Mouse (Mus musculus): ENCODE data around the gene Gm11639. TPM values are rescaled to one million over a fixed set of nuclear protein-coding genes. Genes with fewer than 3 reads are reported as not detected.

The Gm11639 gene
- polyA plus RNA-seq, 1 experiment, result not detected

GRCm38 (mm10) chr11:104952349-104952748 is 266.8 kb downstream of the Gm11639 start:
- Histone ChIP-seq H3K9me3 (no peaks in the 10 kb centered on the region), H3K4me1 (no peaks in the 10 kb centered on the region), H3K27me3 (replicated peaks) (peaks cover 2% of the 10 kb centered on the region), H3K4me3 (replicated peaks) (no peak overlapping the region), H3K36me3 (replicated peaks; ENCODE audit: low read length) (no peaks in the 10 kb centered on the region)
- TF ChIP-seq FLI1 (IDR thresholded peaks at IDR 0.05; ENCODE audit: low read length) (no peak), GATA1 (IDR thresholded peaks at IDR 0.05; ENCODE audit: borderline replicate concordance, low read length) (no peak)

DNA sequence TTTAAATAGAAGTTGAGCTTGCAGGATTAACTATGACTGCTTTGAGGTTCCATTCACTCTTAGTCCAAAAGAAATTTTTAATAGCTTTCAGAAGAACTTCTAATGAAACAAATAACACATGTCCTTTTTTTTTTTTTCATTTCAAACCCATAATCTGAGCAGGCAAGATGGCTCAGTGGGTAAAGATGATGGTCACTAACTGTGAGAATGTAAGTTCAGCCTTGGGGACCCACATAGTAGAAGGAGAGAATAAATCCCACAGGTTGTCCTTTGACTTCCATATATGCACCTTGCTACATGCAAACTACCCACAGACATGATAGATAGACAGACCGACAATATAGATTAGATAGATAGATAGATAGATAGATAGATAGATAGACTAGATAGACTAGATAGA is 282.4 kb downstream of the Gm11639 start:
- no peaks in the 10 kb centered on the region for H3K36me3 ChIP-seq (replicated peaks; ENCODE audit: low read length)
- H3K27me3 ChIP-seq (replicated peaks), result peaks cover 2% of the 10 kb centered on the region
- no peak overlapping the region for H3K4me3 ChIP-seq (replicated peaks)
- TF ChIP-seq FLI1 (IDR thresholded peaks at IDR 0.05; ENCODE audit: low read length) (no peak), GATA1 (IDR thresholded peaks at IDR 0.05; ENCODE audit: borderline replicate concordance, low read length) (no peak)
- H3K9me3 ChIP-seq, result no peaks in the 10 kb centered on the region
- no peaks in the 10 kb centered on the region for H3K4me1 ChIP-seq

GRCm38 (mm10) chr11:104968388-104968787 is 282.9 kb downstream of the Gm11639 start:
- H3K36me3 ChIP-seq (replicated peaks; ENCODE audit: low read length), result no peaks in the 10 kb centered on the region
- TF ChIP-seq GATA1 (IDR thresholded peaks at IDR 0.05; ENCODE audit: borderline replicate concordance, low read length) (peak; percentile 97), FLI1 (IDR thresholded peaks at IDR 0.05; ENCODE audit: low read length) (no peak)
- H3K4me3 ChIP-seq (replicated peaks), result no peak overlapping the region
- no peaks in the 10 kb centered on the region for H3K9me3 ChIP-seq
- H3K4me1 ChIP-seq, result no peaks in the 10 kb centered on the region
- peaks cover 2% of the 10 kb centered on the region for H3K27me3 ChIP-seq (replicated peaks)

DNA sequence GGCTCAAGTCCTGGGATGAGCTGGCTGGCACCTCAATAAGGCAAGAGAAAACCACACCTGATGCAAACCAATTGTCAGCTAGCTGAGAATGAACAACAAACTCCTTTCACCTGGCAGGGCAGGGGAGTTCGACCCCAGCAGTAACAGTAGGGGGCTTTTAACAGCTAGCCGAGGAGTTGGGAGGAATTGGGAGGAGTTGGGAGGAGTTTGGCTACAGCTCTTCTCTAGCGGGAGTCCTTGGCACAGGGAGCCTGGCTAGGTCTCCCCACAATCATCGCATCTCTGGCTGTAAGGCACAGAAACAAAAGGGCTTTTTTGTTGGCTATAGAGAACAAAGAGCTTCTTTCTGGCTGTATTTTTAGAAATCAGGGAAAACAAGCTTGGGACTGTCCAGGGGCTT is 285.8 kb downstream of the Gm11639 start:
- no peaks in the 10 kb centered on the region for H3K36me3 ChIP-seq (replicated peaks; ENCODE audit: low read length)
- H3K9me3 ChIP-seq, result no peaks in the 10 kb centered on the region
- no peak for TF ChIP-seq GATA1 (IDR thresholded peaks at IDR 0.05; ENCODE audit: borderline replicate concordance, low read length)
- H3K27me3 ChIP-seq (replicated peaks), result peaks cover 4% of the 10 kb centered on the region
- no peaks in the 10 kb centered on the region for H3K4me1 ChIP-seq
- H3K4me3 ChIP-seq (replicated peaks), result no peak overlapping the region

GRCm38 (mm10) chr11:104972480-104972879 is 287.0 kb downstream of the Gm11639 start:
- H3K36me3 ChIP-seq (replicated peaks; ENCODE audit: low read length), result no peaks in the 10 kb centered on the region
- no peaks in the 10 kb centered on the region for H3K9me3 ChIP-seq
- peaks cover 4% of the 10 kb centered on the region for H3K27me3 ChIP-seq (replicated peaks)
- no peak overlapping the region for H3K4me3 ChIP-seq (replicated peaks)
- TF ChIP-seq GATA1 (IDR thresholded peaks at IDR 0.05; ENCODE audit: borderline replicate concordance, low read length) (no peak), FLI1 (IDR thresholded peaks at IDR 0.05; ENCODE audit: low read length) (no peak)
- H3K4me1 ChIP-seq, result no peaks in the 10 kb centered on the region

DNA sequence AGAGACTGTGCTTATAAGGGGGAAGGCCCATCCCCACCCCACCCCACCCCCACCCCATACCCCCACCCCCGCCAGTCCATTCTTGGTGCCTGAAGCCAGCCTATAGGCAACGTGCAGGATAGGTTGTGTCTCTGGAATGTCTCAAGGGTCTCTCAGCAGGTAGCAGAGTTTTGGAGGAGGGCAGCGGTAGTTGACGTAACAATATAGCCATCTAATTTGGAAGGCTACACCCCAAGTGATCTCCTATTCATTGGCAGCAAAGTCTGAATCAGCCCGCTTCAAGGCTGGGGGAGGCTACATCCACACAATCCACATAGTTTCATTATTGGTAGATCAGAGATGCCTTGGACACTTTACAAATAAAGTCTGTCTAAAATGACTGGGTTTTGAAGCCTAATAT is 292.5 kb downstream of the Gm11639 start:
- no peaks in the 10 kb centered on the region for H3K36me3 ChIP-seq (replicated peaks; ENCODE audit: low read length)
- no peak overlapping the region for H3K4me3 ChIP-seq (replicated peaks)
- no peak for TF ChIP-seq FLI1 (IDR thresholded peaks at IDR 0.05; ENCODE audit: low read length)
- TF ChIP-seq GATA1 (IDR thresholded peaks at IDR 0.05; ENCODE audit: borderline replicate concordance, low read length), result no peak
- peaks cover 2% of the 10 kb centered on the region for H3K27me3 ChIP-seq (replicated peaks)
- no peaks in the 10 kb centered on the region for H3K4me1 ChIP-seq
- no peaks in the 10 kb centered on the region for H3K9me3 ChIP-seq

DNA sequence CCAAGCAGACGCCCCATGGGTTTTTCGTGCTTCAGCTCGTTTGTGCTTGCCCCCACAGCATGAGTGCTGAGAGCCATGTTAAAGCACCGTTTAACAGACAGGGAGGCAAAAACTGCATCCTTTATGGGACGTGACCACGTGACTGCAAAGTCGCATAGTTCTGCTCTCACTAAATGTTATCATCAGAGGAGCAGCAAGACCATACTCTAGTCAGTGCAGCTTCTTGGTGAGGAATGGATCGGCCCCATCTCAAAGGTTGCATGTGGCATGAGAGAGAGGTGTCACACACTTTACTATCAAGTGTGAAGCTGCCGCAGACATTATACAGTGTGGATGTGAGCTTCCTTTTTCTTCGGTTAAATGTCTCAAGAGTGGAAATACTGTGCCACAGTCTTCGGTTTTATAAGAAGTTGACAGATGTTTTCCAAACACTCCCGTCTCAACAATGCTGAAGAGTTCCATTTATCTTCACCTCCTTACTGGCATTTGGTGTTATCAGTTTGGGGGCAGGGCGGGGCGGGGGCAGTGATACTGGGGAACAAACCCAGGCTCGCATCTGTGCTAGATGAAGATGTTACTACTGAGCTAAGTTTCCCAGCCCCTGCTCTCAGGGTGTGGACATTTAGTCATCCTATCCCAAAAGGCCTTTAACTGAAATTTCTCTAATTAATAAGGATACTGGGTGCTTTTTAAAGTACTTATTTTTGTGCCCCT is 296.0 kb downstream of the Gm11639 start:
- no peaks in the 10 kb centered on the region for H3K36me3 ChIP-seq (replicated peaks; ENCODE audit: low read length)
- no peaks in the 10 kb centered on the region for H3K9me3 ChIP-seq
- H3K4me3 ChIP-seq (replicated peaks), result no peak overlapping the region
- no peaks in the 10 kb centered on the region for H3K27me3 ChIP-seq (replicated peaks)
- no peak for TF ChIP-seq FLI1 (IDR thresholded peaks at IDR 0.05; ENCODE audit: low read length)
- no peak for TF ChIP-seq GATA1 (IDR thresholded peaks at IDR 0.05; ENCODE audit: borderline replicate concordance, low read length)
- no peaks in the 10 kb centered on the region for H3K4me1 ChIP-seq

GRCm38 (mm10) chr11:105009232-105009631 is 323.7 kb downstream of the Gm11639 start:
- Histone ChIP-seq H3K27me3 (replicated peaks) (peaks cover 4% of the 10 kb centered on the region), H3K9me3 (no peaks in the 10 kb centered on the region), H3K4me1 (no peaks in the 10 kb centered on the region), H3K36me3 (replicated peaks; ENCODE audit: low read length) (no peaks in the 10 kb centered on the region), H3K4me3 (replicated peaks) (no peak overlapping the region)
- TF ChIP-seq FLI1 (IDR thresholded peaks at IDR 0.05; ENCODE audit: low read length), result no peak
- no peak for TF ChIP-seq GATA1 (IDR thresholded peaks at IDR 0.05; ENCODE audit: borderline replicate concordance, low read length)

GRCm38 (mm10) chr11:105021071-105021470 is 335.6 kb downstream of the Gm11639 start:
- Histone ChIP-seq H3K27me3 (replicated peaks) (peaks cover 8% of the 10 kb centered on the region), H3K4me1 (no peaks in the 10 kb centered on the region), H3K36me3 (replicated peaks; ENCODE audit: low read length) (no peaks in the 10 kb centered on the region), H3K4me3 (replicated peaks) (no peak overlapping the region), H3K9me3 (no peaks in the 10 kb centered on the region)
- no peak for TF ChIP-seq GATA1 (IDR thresholded peaks at IDR 0.05; ENCODE audit: borderline replicate concordance, low read length)
- TF ChIP-seq FLI1 (IDR thresholded peaks at IDR 0.05; ENCODE audit: low read length), result no peak

DNA sequence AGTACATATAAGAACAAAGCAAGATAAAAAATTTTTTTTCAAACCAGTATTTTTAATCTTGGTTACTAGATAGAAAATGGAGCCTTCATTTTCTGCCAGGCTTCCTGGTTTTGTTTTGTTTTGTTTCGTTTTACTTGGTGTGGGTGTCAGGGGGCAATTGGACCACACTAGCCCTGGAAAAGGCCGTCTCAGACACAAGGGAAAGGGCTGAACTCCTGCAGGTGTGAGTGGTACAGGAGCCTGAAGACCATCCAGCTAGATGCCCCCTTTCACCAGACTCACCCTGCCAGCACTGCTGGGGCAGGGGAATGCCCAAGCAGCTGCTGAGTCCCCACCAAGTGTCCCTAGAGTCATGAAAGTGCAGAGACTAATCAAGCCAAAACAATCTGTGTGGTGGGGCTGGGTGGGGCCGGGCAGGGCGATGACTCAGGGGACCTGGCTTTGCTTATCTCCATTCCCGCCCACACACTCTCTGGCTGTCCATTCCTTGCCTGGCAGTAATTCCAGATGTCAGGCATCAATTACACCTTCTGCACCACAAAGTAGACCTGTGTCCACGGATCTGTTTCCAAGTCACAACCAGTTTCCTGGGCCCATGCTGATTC is 343.3 kb downstream of the Gm11639 start:
- no peaks in the 10 kb centered on the region for H3K36me3 ChIP-seq (replicated peaks; ENCODE audit: low read length)
- peaks cover 8% of the 10 kb centered on the region for H3K27me3 ChIP-seq (replicated peaks)
- peaks cover 7% of the 10 kb centered on the region for H3K4me1 ChIP-seq
- TF ChIP-seq GATA1 (IDR thresholded peaks at IDR 0.05; ENCODE audit: borderline replicate concordance, low read length), result no peak
- TF ChIP-seq FLI1 (IDR thresholded peaks at IDR 0.05; ENCODE audit: low read length), result no peak
- peak overlapping the region; percentile 3 for H3K4me3 ChIP-seq (replicated peaks)
- H3K9me3 ChIP-seq, result no peaks in the 10 kb centered on the region

All from megakaryocyte, embryonic 14.5 days (primary cell).